Mouse (Mus musculus): ENCODE results near the gene Gm20897. TPM values are rescaled to one million over a fixed set of nuclear protein-coding genes. Genes with fewer than 3 reads are reported as not detected.
"Not testable (repeated sequence)": the region's sequence is repeated elsewhere in the genome, so short reads cannot be mapped to it uniquely, and the experiment has no call there.

Gene Gm20897
- not detected for total RNA-seq (2021)
- long read RNA-seq, experiment 1: 0 reads
- long read RNA-seq, experiment 2: 0 reads

DNA sequence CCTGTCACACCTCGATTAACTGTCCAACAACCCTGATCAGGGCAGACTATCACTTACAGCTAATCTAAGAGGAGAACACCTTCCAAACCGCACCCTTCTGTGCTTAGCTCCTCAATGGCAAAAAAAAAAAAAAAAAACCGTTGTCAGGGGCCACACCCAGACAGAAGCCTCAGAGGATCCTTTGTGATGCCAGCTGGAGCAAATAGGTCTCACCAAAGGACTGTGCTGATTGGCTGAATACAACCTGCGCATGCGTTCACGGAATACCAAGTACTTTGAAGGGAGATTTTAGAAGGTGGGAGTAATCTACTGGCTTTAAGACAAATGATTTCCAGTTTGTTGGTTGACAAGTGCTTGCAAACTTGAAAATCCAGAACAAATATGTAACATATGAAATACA lies at the start of gene Gm20897:
Gene Gm20897, minus strand, starts transcription at position 101 of the 400 bp plus-strand sequence.
- not testable (repeated sequence) for DNase-seq (ENCODE audit: low spot score in 2 of 2)

Other genes starting within 250 kb of the Gm20897 start
- gene Gm21732, start 73.5 kb upstream of the Gm20897 start, total RNA-seq (2021): not detected